Mouse (Mus musculus) C2C12 (cell line): Measurements from ENCODE around the gene Ccnd3. TPM values are rescaled to one million over a fixed set of nuclear protein-coding genes. Genes with fewer than 3 reads are reported as not detected.

Source experiments
- H3K27me3 ChIP-seq: one replicate; pipeline ENCODE4 v1.6.1; 2011; ENCODE audit not compliant: control insufficient read depth, insufficient read depth, insufficient read length
- H3K36me3 ChIP-seq: one replicate; pipeline ENCODE4 v1.6.1; 2011; ENCODE audit not compliant: control insufficient read depth, insufficient read depth
- H3K4me3 ChIP-seq: one replicate; pipeline ENCODE4 v1.5.1; 2011; ENCODE audit warnings: mild to moderate bottlenecking, control low read depth; ENCODE audit not compliant: poor library complexity, insufficient read depth, severe bottlenecking
- H3K79me2 ChIP-seq: one replicate; pipeline ENCODE4 v1.6.1; 2011; ENCODE audit not compliant: control insufficient read depth, insufficient read depth
- H3K79me3 ChIP-seq: one replicate; pipeline ENCODE4 v1.6.1; 2011; ENCODE audit warnings: low read depth, control low read depth
- H3ac ChIP-seq: one replicate; pipeline ENCODE3; 2011; ENCODE audit warnings: low read depth; ENCODE audit not compliant: control insufficient read depth, insufficient read length
- CEBPB ChIP-seq: IDR thresholded peaks from one replicate; pipeline ENCODE4 v1.6.1; 2011; ENCODE audit warnings: low read depth, mild to moderate bottlenecking, control low read depth, moderate library complexity
- CTCF ChIP-seq: IDR thresholded peaks from one replicate; pipeline ENCODE4 v1.5.1; 2011; ENCODE audit not compliant: control insufficient read depth, insufficient read depth, insufficient read length
- FOSL1 ChIP-seq: IDR thresholded peaks from one replicate; pipeline ENCODE4 v1.8.0; 2011; ENCODE audit warnings: mild to moderate bottlenecking, low read length; ENCODE audit not compliant: poor library complexity, insufficient read depth, severe bottlenecking
- MAX ChIP-seq: IDR thresholded peaks from one replicate; pipeline ENCODE4 v1.6.1; 2011; ENCODE audit warnings: mild to moderate bottlenecking, control low read depth
- MYOD1 ChIP-seq: IDR thresholded peaks from one replicate; pipeline ENCODE4 v1.6.1; 2011; ENCODE audit warnings: low read depth; ENCODE audit not compliant: control insufficient read depth, insufficient read length
- MYOG ChIP-seq: IDR thresholded peaks from one replicate; pipeline ENCODE4 v1.6.1; 2011; ENCODE audit not compliant: control insufficient read depth, insufficient read length; ENCODE audit errors: extremely low read depth
- USF1 ChIP-seq: IDR thresholded peaks from one replicate; pipeline ENCODE4 v1.6.1; 2011; ENCODE audit warnings: low read depth, mild to moderate bottlenecking, control low read depth, moderate library complexity
- polyA plus RNA-seq: library from polyadenylated mRNA; unstranded; fragments of >200 nt; fragmentation: generic; extraction: Trizol; gene quantifications from one replicate; pipeline ENCODE4 v1.2.1, GENCODE M21; 2012; ENCODE audit warnings: missing spikeins

Ccnd3 gene
- polyA plus RNA-seq, 1 experiment, result 217 TPM

GRCm38 (mm10) chr17:47506042-47506441 is 1.2 kb downstream of the Ccnd3 start:
- H3K4me3 ChIP-seq, result no peak overlapping the region
- no peaks in the 10 kb centered on the region for H3K36me3 ChIP-seq
- peaks cover 5% of the 10 kb centered on the region for H3K79me3 ChIP-seq
- no peak overlapping the region for H3ac ChIP-seq
- no peaks in the 10 kb centered on the region for H3K27me3 ChIP-seq
- H3K79me2 ChIP-seq, result peaks cover 6% of the 10 kb centered on the region
- TF ChIP-seq MYOG (no peak), CTCF (no peak), MAX (no peak), FOSL1 (no peak), USF1 (no peak), CEBPB (no peak), MYOD1 (no peak)

- Histone ChIP-seq H3K4me3 (no peak overlapping the region), H3K79me2 (no peaks in the 10 kb centered on the region), H3K79me3 (no peaks in the 10 kb centered on the region), H3ac (no peak overlapping the region), H3K36me3 (no peaks in the 10 kb centered on the region), H3K27me3 (no peaks in the 10 kb centered on the region)
- no peak for TF ChIP-seq FOSL1
- TF ChIP-seq CEBPB, result no peak
- TF ChIP-seq MYOG, result no peak
- no peak for TF ChIP-seq MAX
Observed at GRCm38 (mm10) chr17:47506697-47507096, 1.8 kb downstream of the Ccnd3 start.

- H3K4me3 ChIP-seq, result no peak overlapping the region
- no peaks in the 10 kb centered on the region for H3K79me2 ChIP-seq
- no peaks in the 10 kb centered on the region for H3K79me3 ChIP-seq
- TF ChIP-seq CTCF, result no peak
- TF ChIP-seq USF1, result no peak
- no peak for TF ChIP-seq CEBPB
- TF ChIP-seq MAX, result no peak
- TF ChIP-seq MYOG, result no peak
- no peak for TF ChIP-seq MYOD1
- no peak for TF ChIP-seq FOSL1
- H3ac ChIP-seq, result no peak overlapping the region
- no peaks in the 10 kb centered on the region for H3K27me3 ChIP-seq
- no peaks in the 10 kb centered on the region for H3K36me3 ChIP-seq
Observed at GRCm38 (mm10) chr17:47507523-47507922, 2.7 kb downstream of the Ccnd3 start.

- Histone ChIP-seq H3K79me2 (no peaks in the 10 kb centered on the region), H3K4me3 (no peak overlapping the region), H3K79me3 (no peaks in the 10 kb centered on the region), H3K27me3 (no peaks in the 10 kb centered on the region), H3K36me3 (no peaks in the 10 kb centered on the region), H3ac (no peak overlapping the region)
- TF ChIP-seq CEBPB (no peak), USF1 (no peak), MYOG (no peak), MAX (no peak), FOSL1 (no peak), MYOD1 (no peak), CTCF (no peak)
Observed at GRCm38 (mm10) chr17:47508012-47508608, 3.3 kb downstream of the Ccnd3 start.

GRCm38 (mm10) chr17:47509031-47509705 is 4.3 kb downstream of the Ccnd3 start:
- H3K36me3 ChIP-seq, result no peaks in the 10 kb centered on the region
- no peaks in the 10 kb centered on the region for H3K79me3 ChIP-seq
- H3K79me2 ChIP-seq, result no peaks in the 10 kb centered on the region
- no peak overlapping the region for H3ac ChIP-seq
- H3K27me3 ChIP-seq, result no peaks in the 10 kb centered on the region
- no peak overlapping the region for H3K4me3 ChIP-seq
- TF ChIP-seq MAX (no peak), FOSL1 (no peak), MYOD1 (no peak), CEBPB (no peak), CTCF (no peak), USF1 (no peak), MYOG (no peak)
